8 mouse cellular contexts compared by ENCODE assay signal in genomic region chr8:71469411-71469810, GRCm38 (mm10). TPM values are rescaled to one million over a fixed set of nuclear protein-coding genes. Genes with fewer than 3 reads are reported as not detected.
A peak's percentile ranks its signal among the peaks of the same experiment; 100 is the strongest.
DNase-seq lines count a peak whose midpoint lies in the region; ATAC-seq and TF ChIP-seq lines count a peak whose summit lies in the region.

No protein-coding gene starts in this region.

- no peaks in the 10 kb centered on the region for H3K9me3 ChIP-seq in kidney, embryonic 14.5 days (ENCODE audit: control insufficient read depth, low read length)

- peak; percentile 51 for DNase-seq in gastrocnemius, adult 18-20 months (ENCODE audit: low spot score)
- no peak for DNase-seq in gastrocnemius, adult 8-10 months (ENCODE audit: low spot score in 2 of 2)
- peak; percentile 88 for DNase-seq in brain, embryonic 14.5 days (ENCODE audit: low read depth)
- peak; percentile 62 for DNase-seq in gastrocnemius, postnatal 25 days
- DNase-seq in lung, adult 2 months, result peak; percentile 40

- 2% methylated on average over 22 of the region's 24 CpGs for WGBS in kidney, embryonic 14.5 days
- under 1% methylated on average over 24 of the region's 24 CpGs for WGBS in lung, adult 2 months
- under 1% methylated on average over 24 of the region's 24 CpGs for WGBS in olfactory bulb, adult 2 months

- peak overlapping the region; percentile 72 for H3K4me3 ChIP-seq in kidney, embryonic 14.5 days (ENCODE audit: low read length)
- peak overlapping the region; percentile 73 for H3K4me3 ChIP-seq in lung, adult 2 months (replicated peaks; ENCODE audit: extremely low read depth, low read depth, low read length)
- peak overlapping the region; percentile 81 for H3K4me3 ChIP-seq in olfactory bulb, adult 2 months (ENCODE audit: insufficient read depth, low read depth, low read length)

- peaks cover 38% of the 10 kb centered on the region for H3K36me3 ChIP-seq in kidney, embryonic 14.5 days (ENCODE audit: control insufficient read depth, insufficient read depth, low read length)

- no peak for TF ChIP-seq CTCF in brain, embryonic 14.5 days (IDR thresholded peaks at IDR 0.05; ENCODE audit: borderline replicate concordance, extremely low read depth, insufficient read depth, insufficient read length)
- no peak for TF ChIP-seq CTCF in lung, adult 2 months (IDR thresholded peaks at IDR 0.05; ENCODE audit: insufficient read depth, low read length)
- TF ChIP-seq CTCF in olfactory bulb, adult 2 months (IDR thresholded peaks at IDR 0.05; ENCODE audit: insufficient read depth, low read depth, low read length), result no peak

- no peaks in the 10 kb centered on the region; the same call in 1 of the 2 replicates for H3K4me1 ChIP-seq in kidney, embryonic 14.5 days (ENCODE audit: control insufficient read depth, insufficient read depth, low read length)
- H3K4me1 ChIP-seq in lung, adult 2 months (ENCODE audit: control insufficient read depth, insufficient read depth, low read length), result peaks cover 11% of the 10 kb centered on the region
- peaks cover 22% of the 10 kb centered on the region for H3K4me1 ChIP-seq in olfactory bulb, adult 2 months (ENCODE audit: control insufficient read depth, insufficient read depth, low read length)

- H3K9ac ChIP-seq in kidney, embryonic 14.5 days (ENCODE audit: low read depth, low read length), result peak overlapping the region; percentile 81

- H3K27ac ChIP-seq in kidney, embryonic 14.5 days (ENCODE audit: low read depth, low read length), result no peak overlapping the region
- no peak overlapping the region for H3K27ac ChIP-seq in olfactory bulb, adult 2 months (ENCODE audit: insufficient read depth, low read depth, low read length)

- 0 out of 2 replicates have a peak, but pooled peaks have one; percentile 13 for TF ChIP-seq POLR2A in brain, embryonic 14.5 days (IDR thresholded peaks at IDR 0.05; ENCODE audit: borderline replicate concordance, extremely low read depth, insufficient read depth, insufficient read length, poor library complexity, severe bottlenecking)
- TF ChIP-seq POLR2A in lung, adult 2 months (IDR thresholded peaks at IDR 0.05; ENCODE audit: borderline replicate concordance, extremely low read depth, low read depth, low read length), result no peak
- TF ChIP-seq POLR2A in olfactory bulb, adult 2 months (IDR thresholded peaks at IDR 0.05; ENCODE audit: insufficient read depth, low read depth, low read length), result no peak

- no peaks in the 10 kb centered on the region for H3K27me3 ChIP-seq in kidney, embryonic 14.5 days (ENCODE audit: control insufficient read depth, insufficient read depth, low read length)

- H3K4me2 ChIP-seq in kidney, embryonic 14.5 days (replicated peaks; ENCODE audit: low read depth, low read length), result peak overlapping the region; percentile 75

- peak; percentile 26 for ATAC-seq in kidney, embryonic 14.5 days (ENCODE audit: low FRiP score, low TSS enrichment)
- ATAC-seq in inflammation-experienced regulatory T-cells, adult 6 months, result no peak

RNA-seq across cellular contexts. Expression of gene Dda1, which starts 0.4 kb away (rescaled TPM):
- total RNA-seq in gastrocnemius, adult 18-20 months (2021), result 10 to 100 TPM; 28.4 to 31.7 TPM
- total RNA-seq in gastrocnemius, adult 8-10 months (2022), result 10 to 100 TPM; 24.5 to 31.8 (median 26.5) TPM
- 206 and 229 TPM in 2 replicates for polyA plus RNA-seq in brain, embryonic 14.5 days (2012; rRNA removed)
- total RNA-seq in gastrocnemius, postnatal 25 days (2021), result 10 to 100 TPM; 23.9 to 24.9 TPM
- 106 and 113 TPM in 2 replicates for polyA plus RNA-seq in kidney, embryonic 14.5 days (2014; fragmentation: Nextera tagmentation; extraction: Ambion mirVana)
- 84.4 and 85.9 TPM in 2 replicates for polyA plus RNA-seq in lung, adult 2 months (2012; rRNA removed)
- polyA plus RNA-seq in olfactory bulb, adult 2 months (2012; ENCODE audit: insufficient read depth, insufficient read length, low replicate concordance, missing spikeins), result not detected in 2 replicates
- polyA plus RNA-seq in inflammation-experienced regulatory T-cells, adult 6 months (2017; shearing (Covaris generic)), result 10 to 100 TPM; 24.3 to 40.4 (median 25.5) TPM

RNA-seq across cellular contexts. Expression of gene Mrpl34, which starts 4.7 kb away (rescaled TPM):
- 10 to 100 TPM; 65.5 to 71.4 TPM for total RNA-seq in gastrocnemius, adult 18-20 months (2021)
- total RNA-seq in gastrocnemius, adult 8-10 months (2022), result 10 to 100 TPM; 63.4 to 72.1 (median 68.8) TPM
- polyA plus RNA-seq in brain, embryonic 14.5 days (2012; rRNA removed), result 94.8 and 124 TPM in 2 replicates
- 10 to 100 TPM; 62.6 to 75.2 TPM for total RNA-seq in gastrocnemius, postnatal 25 days (2021)
- 178 and 192 TPM in 2 replicates for polyA plus RNA-seq in kidney, embryonic 14.5 days (2014; fragmentation: Nextera tagmentation; extraction: Ambion mirVana)
- 59.4 and 72.5 TPM in 2 replicates for polyA plus RNA-seq in lung, adult 2 months (2012; rRNA removed)
- polyA plus RNA-seq in olfactory bulb, adult 2 months (2012; ENCODE audit: insufficient read depth, insufficient read length, low replicate concordance, missing spikeins), result not detected in 2 replicates
- 10 to 100 TPM; 68.3 to 83.2 (median 80.6) TPM for polyA plus RNA-seq in inflammation-experienced regulatory T-cells, adult 6 months (2017; shearing (Covaris generic))

RNA-seq across cellular contexts. Expression of gene Abhd8, which starts 6.0 kb away (rescaled TPM):
- total RNA-seq in gastrocnemius, adult 18-20 months (2021), result 10 to 100 TPM; 22.4 to 28.0 TPM
- total RNA-seq in gastrocnemius, adult 8-10 months (2022), result 10 to 100 TPM; 22.3 to 28.9 (median 26.3) TPM
- 163 and 168 TPM in 2 replicates for polyA plus RNA-seq in brain, embryonic 14.5 days (2012; rRNA removed)
- total RNA-seq in gastrocnemius, postnatal 25 days (2021), result 10 to 100 TPM; 27.6 to 28.9 TPM
- 26.5 and 32.5 TPM in 2 replicates for polyA plus RNA-seq in kidney, embryonic 14.5 days (2014; fragmentation: Nextera tagmentation; extraction: Ambion mirVana)
- polyA plus RNA-seq in lung, adult 2 months (2012; rRNA removed), result 38.1 and 43.3 TPM in 2 replicates
- polyA plus RNA-seq in olfactory bulb, adult 2 months (2012; ENCODE audit: insufficient read depth, insufficient read length, low replicate concordance, missing spikeins), result not detected in 2 replicates
- 10 to 100 TPM; 21.0 to 24.0 (median 23.1) TPM for polyA plus RNA-seq in inflammation-experienced regulatory T-cells, adult 6 months (2017; shearing (Covaris generic))

RNA-seq across cellular contexts. Expression of gene Ano8, which starts 16.4 kb away (rescaled TPM):
- 10 to 100 TPM; 14.6 to 16.0 TPM for total RNA-seq in gastrocnemius, adult 18-20 months (2021)
- 10 to 100 TPM; 15.4 to 16.5 (median 15.9) TPM for total RNA-seq in gastrocnemius, adult 8-10 months (2022)
- 124 and 153 TPM in 2 replicates for polyA plus RNA-seq in brain, embryonic 14.5 days (2012; rRNA removed)
- 10 to 100 TPM; 17.1 to 18.4 TPM for total RNA-seq in gastrocnemius, postnatal 25 days (2021)
- polyA plus RNA-seq in kidney, embryonic 14.5 days (2014; fragmentation: Nextera tagmentation; extraction: Ambion mirVana), result 2.9 and 3.4 TPM in 2 replicates
- polyA plus RNA-seq in lung, adult 2 months (2012; rRNA removed), result 25.5 and 30.6 TPM in 2 replicates
- polyA plus RNA-seq in olfactory bulb, adult 2 months (2012; ENCODE audit: insufficient read depth, insufficient read length, low replicate concordance, missing spikeins), result not detected in 2 replicates
- polyA plus RNA-seq in inflammation-experienced regulatory T-cells, adult 6 months (2017; shearing (Covaris generic)), result under 1 TPM in 2 of 3 experiments, not detected in 1; 0.11 to 0.31 TPM

RNA-seq across cellular contexts. Expression of gene Gtpbp3, which starts 18.5 kb away (rescaled TPM):
- total RNA-seq in gastrocnemius, adult 18-20 months (2021), result 10 to 100 TPM; 10.0 to 10.5 TPM
- total RNA-seq in gastrocnemius, adult 8-10 months (2022), result 10 to 100 TPM in 3 of 4 experiments, 1 to 10 TPM in 1; 9.5 to 11.2 (median 10.5) TPM
- polyA plus RNA-seq in brain, embryonic 14.5 days (2012; rRNA removed), result 25.5 and 34.2 TPM in 2 replicates
- total RNA-seq in gastrocnemius, postnatal 25 days (2021), result 10 to 100 TPM in 1 of 2 experiments, 1 to 10 TPM in 1; 9.6 to 11.5 TPM
- 6.6 and 8.4 TPM in 2 replicates for polyA plus RNA-seq in kidney, embryonic 14.5 days (2014; fragmentation: Nextera tagmentation; extraction: Ambion mirVana)
- 26.0 and 30.4 TPM in 2 replicates for polyA plus RNA-seq in lung, adult 2 months (2012; rRNA removed)
- not detected in 2 replicates for polyA plus RNA-seq in olfactory bulb, adult 2 months (2012; ENCODE audit: insufficient read depth, insufficient read length, low replicate concordance, missing spikeins)
- 1 to 10 TPM; 2.6 to 6.5 (median 3.4) TPM for polyA plus RNA-seq in inflammation-experienced regulatory T-cells, adult 6 months (2017; shearing (Covaris generic))

Comparison
In these comparisons a context has a peak if more than half of its experiments do, and no peak if none do; other contexts are left out.
1. DNase-seq: peak in gastrocnemius, adult 18-20 months (single experiment), brain, embryonic 14.5 days (single experiment), gastrocnemius, postnatal 25 days (single experiment) and lung, adult 2 months (single experiment); none in gastrocnemius, adult 8-10 months (0 of 2).
2. RNA of gene Mrpl34, which starts 4.7 kb away (polyA plus RNA-seq): 178 to 192 TPM in kidney, embryonic 14.5 days, 94.8 to 124 TPM in brain, embryonic 14.5 days, 68.3 to 83.2 TPM in inflammation-experienced regulatory T-cells, adult 6 months and 59.4 to 72.5 TPM in lung, adult 2 months; not detected in olfactory bulb, adult 2 months; every median in the first group is over 10 times any median in the second.
3. Peak in every context shown above with its lines, with median percentiles within 50 percentile points of each other: H3K4me3 ChIP-seq.